Mouse (Mus musculus) olfactory bulb, adult 2 months (tissue): ENCODE results near the gene Cdkn1b.

Experiments used
- CTCF ChIP-seq: fragments of 200-500 bp; IDR thresholded peaks from 2 replicates; pipeline ENCODE4 v1.5.1; 2012; ENCODE audit warnings: low read depth, mild to moderate bottlenecking, low read length, moderate library complexity; ENCODE audit not compliant: insufficient read depth
- POLR2A ChIP-seq: fragments of 200-500 bp; IDR thresholded peaks from 2 replicates; pipeline ENCODE4 v1.6.1; 2012; ENCODE audit warnings: mild to moderate bottlenecking, low read depth, low read length, moderate library complexity; ENCODE audit not compliant: insufficient read depth

DNA sequence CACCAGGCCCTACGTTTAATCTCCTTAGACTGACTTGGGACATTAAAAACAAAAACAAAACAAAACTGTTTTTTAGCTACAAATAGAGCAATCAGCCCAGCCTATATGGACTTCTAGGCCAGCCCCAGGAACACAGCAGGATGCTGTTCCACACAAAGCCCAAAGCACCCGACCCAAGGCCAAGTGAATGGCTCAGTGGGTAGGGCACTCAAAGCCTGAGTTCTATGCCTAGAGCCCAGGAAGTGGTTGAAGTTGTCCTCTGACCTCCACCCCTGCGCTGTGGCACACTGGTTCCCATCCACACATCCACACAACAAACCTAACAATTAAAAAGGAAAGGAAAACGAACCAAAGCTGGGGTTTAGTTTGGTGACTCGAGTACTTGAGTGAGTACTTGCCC lies 41.1 kb downstream of the Cdkn1b start:
- TF ChIP-seq POLR2A, result no peak
- no peak for TF ChIP-seq CTCF
